Mouse (Mus musculus) neural tube, embryonic 12.5 days (tissue): Measurements from ENCODE around the gene Socs2. TPM values are rescaled to one million over a fixed set of nuclear protein-coding genes. Genes with fewer than 3 reads are reported as not detected.

Experiments
- ATAC-seq: fragments of 200-750 bp; cut with Nextera tagmentation; 2 replicates; pipeline ENCODE4 v1.8.0; 2017; ENCODE audit warnings: low read depth, mild to moderate bottlenecking, moderate TSS enrichment, moderate library complexity; ENCODE audit not compliant: low FRiP score
- H3K27ac ChIP-seq: fragments of 300-500 bp; sonication (generic); 2 replicates; pipeline ENCODE4 v1.5.1; 2016
- H3K27me3 ChIP-seq: fragments of 300-500 bp; sonication (generic); replicated peaks from 2 replicates; pipeline ENCODE4 v1.6.1; 2016; ENCODE audit warnings: mild to moderate bottlenecking
- H3K36me3 ChIP-seq: fragments of 300-500 bp; sonication (generic); 2 replicates; pipeline ENCODE4 v1.6.1; 2016; ENCODE audit warnings: mild to moderate bottlenecking
- H3K4me1 ChIP-seq: fragments of 300-500 bp; sonication (generic); 2 replicates; pipeline ENCODE4 v1.6.1; 2016
- H3K4me2 ChIP-seq: fragments of 300-500 bp; sonication (generic); replicated peaks from 2 replicates; pipeline ENCODE4 v1.6.1; 2016; ENCODE audit warnings: mild to moderate bottlenecking
- H3K4me3 ChIP-seq: fragments of 300-500 bp; sonication (generic); 2 replicates; pipeline ENCODE4 v1.5.1; 2016
- H3K9ac ChIP-seq: fragments of 300-500 bp; sonication (generic); 2 replicates; pipeline ENCODE4 v1.6.1; 2016; ENCODE audit warnings: mild to moderate bottlenecking
- H3K9me3 ChIP-seq: fragments of 300-500 bp; sonication (generic); 2 replicates; pipeline ENCODE4 v1.6.1; 2016; ENCODE audit warnings: mild to moderate bottlenecking
- WGBS: fragments of 180-500 bp; shearing (Covaris S2); methylation state at CpG from one replicate; pipeline ENCODE4 v1.1.7; 2016; 5-methylcytosine and 5-hydroxymethylcytosine counted together
- polyA plus RNA-seq: library from polyadenylated mRNA; unstranded; fragments of >200 nt; fragmentation: Nextera tagmentation; extraction: Ambion mirVana; gene quantifications from 2 replicates; pipeline ENCODE4 v1.2.1, GENCODE M21; 2016

Gene Socs2
- polyA plus RNA-seq, 1 experiment from 2014 or later: 97.9 TPM

- no peak for ATAC-seq
- Histone ChIP-seq H3K9me3 (no peaks in the 10 kb centered on the region), H3K4me3 (no peak overlapping the region), H3K36me3 (no peaks in the 10 kb centered on the region), H3K4me2 (no peak overlapping the region), H3K27ac (no peak overlapping the region), H3K27me3 (no peaks in the 10 kb centered on the region), H3K9ac (no peak overlapping the region), H3K4me1 (no peaks in the 10 kb centered on the region)
- 80% methylated on average over 18 of the region's 18 CpGs for WGBS
Measured at GRCm38 (mm10) chr10:95445104-95446056, 28.4 kb upstream of the Socs2 start.

GRCm38 (mm10) chr10:95442334-95442733 is 25.4 kb upstream of the Socs2 start:
- Histone ChIP-seq H3K4me1 (no peaks in the 10 kb centered on the region), H3K9ac (no peak overlapping the region), H3K4me3 (no peak overlapping the region), H3K27me3 (no peaks in the 10 kb centered on the region), H3K36me3 (no peaks in the 10 kb centered on the region), H3K4me2 (no peak overlapping the region), H3K27ac (no peak overlapping the region), H3K9me3 (no peaks in the 10 kb centered on the region)
- ATAC-seq: no peak
- WGBS: 79% methylated on average over 4 of the region's 4 CpGs

GRCm38 (mm10) chr10:95440566-95440965 is 23.6 kb upstream of the Socs2 start:
- Histone ChIP-seq H3K9ac (no peak overlapping the region), H3K4me2 (no peak overlapping the region), H3K4me3 (no peak overlapping the region), H3K4me1 (no peaks in the 10 kb centered on the region), H3K27ac (no peak overlapping the region), H3K36me3 (no peaks in the 10 kb centered on the region), H3K27me3 (no peaks in the 10 kb centered on the region), H3K9me3 (no peaks in the 10 kb centered on the region)
- no peak for ATAC-seq
- 58% methylated on average over 2 of the region's 2 CpGs for WGBS

GRCm38 (mm10) chr10:95439718-95440339 is 22.8 kb upstream of the Socs2 start:
- 91% methylated on average over 10 of the region's 10 CpGs for WGBS
- Histone ChIP-seq H3K27ac (no peak overlapping the region), H3K4me2 (no peak overlapping the region), H3K27me3 (no peaks in the 10 kb centered on the region), H3K9me3 (no peaks in the 10 kb centered on the region), H3K4me3 (no peak overlapping the region), H3K9ac (no peak overlapping the region), H3K36me3 (no peaks in the 10 kb centered on the region), H3K4me1 (no peaks in the 10 kb centered on the region)
- ATAC-seq: no peak

GRCm38 (mm10) chr10:95438941-95439340 is 22.0 kb upstream of the Socs2 start:
- Histone ChIP-seq H3K4me2 (no peak overlapping the region), H3K27ac (no peak overlapping the region), H3K4me1 (no peaks in the 10 kb centered on the region), H3K9ac (no peak overlapping the region), H3K4me3 (no peak overlapping the region), H3K9me3 (no peaks in the 10 kb centered on the region), H3K27me3 (no peaks in the 10 kb centered on the region), H3K36me3 (no peaks in the 10 kb centered on the region)
- WGBS: 81% methylated on average over 11 of the region's 11 CpGs
- ATAC-seq: no peak

GRCm38 (mm10) chr10:95430271-95430670 is 13.3 kb upstream of the Socs2 start:
- Histone ChIP-seq H3K27me3 (no peaks in the 10 kb centered on the region), H3K9ac (no peak overlapping the region), H3K4me2 (no peak overlapping the region), H3K36me3 (no peaks in the 10 kb centered on the region), H3K9me3 (no peaks in the 10 kb centered on the region), H3K4me1 (no peaks in the 10 kb centered on the region), H3K4me3 (no peak overlapping the region), H3K27ac (no peak overlapping the region)
- 88% methylated on average over 10 of the region's 10 CpGs for WGBS
- no peak for ATAC-seq

GRCm38 (mm10) chr10:95429111-95429510 is 12.1 kb upstream of the Socs2 start:
- ATAC-seq: no peak
- 93% methylated on average over 1 of the region's 1 CpGs for WGBS
- Histone ChIP-seq H3K9ac (no peak overlapping the region), H3K4me3 (no peak overlapping the region), H3K27me3 (no peaks in the 10 kb centered on the region), H3K4me1 (no peaks in the 10 kb centered on the region), H3K36me3 (no peaks in the 10 kb centered on the region), H3K4me2 (no peak overlapping the region), H3K27ac (no peak overlapping the region), H3K9me3 (no peaks in the 10 kb centered on the region)

GRCm38 (mm10) chr10:95426207-95427115 is 9.5 kb upstream of the Socs2 start:
- H3K9me3 ChIP-seq: no peaks in the 10 kb centered on the region
- H3K4me2 ChIP-seq: no peak overlapping the region
- WGBS: 90% methylated on average over 9 of the region's 9 CpGs

GRCm38 (mm10) chr10:95422681-95423080 is 5.7 kb upstream of the Socs2 start:
- H3K9me3 ChIP-seq: no peaks in the 10 kb centered on the region
- H3K9ac ChIP-seq: no peak overlapping the region
- WGBS: 92% methylated on average over 5 of the region's 5 CpGs
- no peak overlapping the region for H3K27ac ChIP-seq
- H3K36me3 ChIP-seq: no peaks in the 10 kb centered on the region
- no peak for ATAC-seq
- H3K4me3 ChIP-seq: no peak overlapping the region
- no peaks in the 10 kb centered on the region for H3K27me3 ChIP-seq
- H3K4me1 ChIP-seq: no peaks in the 10 kb centered on the region
- H3K4me2 ChIP-seq: no peak overlapping the region

More at GRCm38 (mm10) chr10:95426207-95427115, 9.5 kb upstream of the Socs2 start:
- no peak overlapping the region for H3K4me3 ChIP-seq
- no peaks in the 10 kb centered on the region for H3K4me1 ChIP-seq
- no peaks in the 10 kb centered on the region for H3K27me3 ChIP-seq
- H3K9ac ChIP-seq: no peak overlapping the region
- no peak for ATAC-seq
- H3K36me3 ChIP-seq: no peaks in the 10 kb centered on the region
- no peak overlapping the region for H3K27ac ChIP-seq

GRCm38 (mm10) chr10:95420284-95420683 is 3.3 kb upstream of the Socs2 start:
- Histone ChIP-seq H3K27me3 (no peaks in the 10 kb centered on the region), H3K4me3 (no peak overlapping the region), H3K27ac (no peak overlapping the region), H3K36me3 (no peaks in the 10 kb centered on the region), H3K4me2 (no peak overlapping the region), H3K4me1 (peaks cover 8% of the 10 kb centered on the region), H3K9ac (no peak overlapping the region), H3K9me3 (no peaks in the 10 kb centered on the region)
- WGBS: 75% methylated on average over 10 of the region's 10 CpGs
- no peak for ATAC-seq

- ATAC-seq: no peak
- Histone ChIP-seq H3K36me3 (no peaks in the 10 kb centered on the region), H3K4me3 (no peak overlapping the region), H3K27ac (no peak overlapping the region), H3K27me3 (no peaks in the 10 kb centered on the region), H3K4me2 (no peak overlapping the region), H3K9ac (no peak overlapping the region), H3K9me3 (no peaks in the 10 kb centered on the region), H3K4me1 (peaks cover 8% of the 10 kb centered on the region)
- WGBS: 97% methylated on average over 3 of the region's 3 CpGs
Measured at GRCm38 (mm10) chr10:95419726-95420125, 2.7 kb upstream of the Socs2 start.

GRCm38 (mm10) chr10:95418631-95419030 is 1.7 kb upstream of the Socs2 start:
- Histone ChIP-seq H3K9ac (no peak overlapping the region), H3K4me2 (no peak overlapping the region), H3K36me3 (no peaks in the 10 kb centered on the region), H3K4me3 (no peak overlapping the region), H3K4me1 (peaks cover 16% of the 10 kb centered on the region), H3K27me3 (no peaks in the 10 kb centered on the region; the same call in 1 of the 2 replicates), H3K9me3 (no peaks in the 10 kb centered on the region), H3K27ac (no peak overlapping the region)
- ATAC-seq: no peak
- WGBS: 67% methylated on average over 6 of the region's 6 CpGs
